Mouse (Mus musculus): ENCODE data around the gene Nmur2.

The Nmur2 gene

GRCm38 (mm10) chr11:56040917-56041316 lies at the start of gene Nmur2:
TSS of gene Nmur2 (minus strand) at chr11:56041010.
- no peak for DNase-seq

GRCm38 (mm10) chr11:56089127-56089689 lies 48.4 kb upstream of the Nmur2 start:
- DNase-seq, result no peak

GRCm38 (mm10) chr11:56072131-56072530 lies 31.3 kb upstream of the Nmur2 start:
- DNase-seq, result no peak

- no peak for DNase-seq
Measured at GRCm38 (mm10) chr11:56069658-56070057, 28.8 kb upstream of the Nmur2 start.

- no peak for DNase-seq
Measured at GRCm38 (mm10) chr11:56065147-56065546, 24.3 kb upstream of the Nmur2 start.

- no peak for DNase-seq
Measured at GRCm38 (mm10) chr11:56064575-56064974, 23.8 kb upstream of the Nmur2 start.

- no peak for DNase-seq
Measured at GRCm38 (mm10) chr11:56059236-56059635, 18.4 kb upstream of the Nmur2 start.

GRCm38 (mm10) chr11:56054439-56054838 lies 13.6 kb upstream of the Nmur2 start:
- no peak for DNase-seq

- DNase-seq, result no peak
Measured at GRCm38 (mm10) chr11:56026854-56027253, 14.0 kb downstream of the Nmur2 start.

- no peak for DNase-seq
Measured at GRCm38 (mm10) chr11:56025746-56026570, 14.9 kb downstream of the Nmur2 start.

- DNase-seq, result no peak
Measured at GRCm38 (mm10) chr11:56013510-56014057, 27.2 kb downstream of the Nmur2 start.

- no peak for DNase-seq
Measured at GRCm38 (mm10) chr11:56012396-56012795, 28.4 kb downstream of the Nmur2 start.

GRCm38 (mm10) chr11:56008277-56008676 lies 32.5 kb downstream of the Nmur2 start:
- DNase-seq, result no peak

GRCm38 (mm10) chr11:55992799-55993198 lies 48.0 kb downstream of the Nmur2 start:
- DNase-seq, result no peak

- no peak for DNase-seq
Measured at GRCm38 (mm10) chr11:55992148-55992547, 48.7 kb downstream of the Nmur2 start.

- peak; percentile 6 for DNase-seq
Measured at GRCm38 (mm10) chr11:55991505-55992066, 49.2 kb downstream of the Nmur2 start.

GRCm38 (mm10) chr11:55984643-55985042 lies 56.2 kb downstream of the Nmur2 start:
- no peak for DNase-seq

GRCm38 (mm10) chr11:55981656-55982055 lies 59.2 kb downstream of the Nmur2 start:
- no peak for DNase-seq

- DNase-seq, result no peak
Measured at GRCm38 (mm10) chr11:55978146-55978545, 62.7 kb downstream of the Nmur2 start.

All from thymus, postnatal 25 days (tissue).